Mouse (Mus musculus): ENCODE data around the gene Kcnip1.

DNA sequence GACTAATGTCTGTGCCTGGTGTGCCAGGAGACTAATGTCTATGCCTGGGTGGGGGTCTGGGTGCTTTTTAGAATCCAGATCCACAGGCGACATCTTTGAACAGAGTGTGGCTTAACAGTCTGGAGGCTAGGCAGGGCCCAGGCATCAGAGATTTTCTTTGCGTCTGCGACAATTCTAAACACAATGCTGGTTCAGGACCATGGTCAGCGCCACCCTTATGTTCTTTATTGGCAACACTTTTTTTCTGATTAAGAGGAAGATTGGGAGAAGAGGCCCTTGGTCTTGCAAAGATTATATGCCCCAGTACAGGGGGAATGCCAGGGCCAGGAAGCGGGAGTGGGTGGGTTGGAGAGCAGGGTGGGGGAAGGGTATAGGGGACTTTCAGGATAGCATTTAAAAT, 205.6 kb downstream of the Kcnip1 start:
- TF ChIP-seq CTCF (IDR thresholded peaks at IDR 0.05; ENCODE audit: extremely low read depth, insufficient read depth, low read length) (no peak), POLR2A (IDR thresholded peaks at IDR 0.05; ENCODE audit: extremely low read depth, insufficient read depth, low read length) (no peak)
